Mouse (Mus musculus): Measurements from ENCODE around the gene Lsamp.

The Lsamp gene

DNA sequence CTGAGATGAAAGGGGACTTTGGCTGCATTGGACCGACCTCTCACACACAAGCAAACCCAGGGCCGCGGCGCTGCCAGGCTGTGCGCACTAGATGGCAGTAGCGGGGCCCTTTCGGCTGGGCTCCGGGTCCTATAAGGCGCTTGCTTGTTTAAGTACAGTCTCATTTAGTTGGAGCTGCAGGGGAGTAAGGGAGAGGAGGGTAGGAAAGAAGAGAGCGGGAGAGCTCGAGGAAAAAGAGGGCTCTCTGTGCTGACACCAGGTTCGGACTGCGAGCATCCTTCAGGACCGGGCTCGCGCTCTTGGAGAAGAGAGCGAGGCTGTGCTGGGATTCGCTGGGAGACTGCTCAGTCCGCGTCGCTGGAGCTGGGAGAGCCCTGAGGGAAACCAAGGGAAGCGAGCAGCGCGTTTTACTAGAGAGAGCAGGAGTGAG, at the start of gene Lsamp:
Gene Lsamp (plus strand): TSS at position 157 of the 430 bp plus-strand sequence.
- CTCF ChIA-PET, result no interaction called here

DNA sequence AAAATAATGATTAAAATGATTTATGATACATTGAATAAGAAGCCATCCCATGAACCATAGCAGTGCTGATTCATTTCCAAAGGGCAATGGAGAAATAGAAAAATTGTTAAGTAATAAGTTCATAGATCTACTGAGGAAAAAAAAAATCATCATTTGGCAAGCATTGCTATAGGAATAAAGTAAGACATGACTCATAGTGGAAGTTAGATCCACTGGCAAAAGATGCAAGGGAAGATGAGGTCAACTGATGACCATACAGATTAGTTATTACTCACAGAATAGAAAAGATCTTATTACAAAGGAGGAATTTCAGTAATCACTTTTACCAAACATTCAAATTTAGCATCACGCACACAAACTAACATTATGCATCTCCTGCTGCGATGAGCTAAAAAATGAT, 26.5 kb upstream of the Lsamp start:
- CTCF ChIA-PET, result no interaction called here

DNA sequence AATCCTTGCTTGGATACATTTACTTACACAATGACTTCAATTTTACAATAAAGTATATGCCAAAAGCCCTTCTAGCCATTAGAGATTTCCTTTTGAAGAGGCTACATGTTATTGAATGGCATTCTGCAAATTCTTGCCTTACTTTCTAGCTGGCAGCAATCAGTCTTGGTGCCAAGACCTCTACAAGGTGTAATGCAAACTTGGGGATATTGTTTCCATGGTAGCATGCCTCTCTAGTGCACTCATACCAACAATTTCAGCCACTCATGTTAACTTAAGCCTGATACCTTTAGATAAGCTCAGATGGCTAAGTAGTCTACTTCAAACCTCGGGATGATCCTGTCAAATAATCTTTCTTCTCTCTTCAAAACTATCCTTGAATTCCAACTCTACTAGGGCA, 11.4 kb upstream of the Lsamp start:
- CTCF ChIA-PET, result no interaction called here

DNA sequence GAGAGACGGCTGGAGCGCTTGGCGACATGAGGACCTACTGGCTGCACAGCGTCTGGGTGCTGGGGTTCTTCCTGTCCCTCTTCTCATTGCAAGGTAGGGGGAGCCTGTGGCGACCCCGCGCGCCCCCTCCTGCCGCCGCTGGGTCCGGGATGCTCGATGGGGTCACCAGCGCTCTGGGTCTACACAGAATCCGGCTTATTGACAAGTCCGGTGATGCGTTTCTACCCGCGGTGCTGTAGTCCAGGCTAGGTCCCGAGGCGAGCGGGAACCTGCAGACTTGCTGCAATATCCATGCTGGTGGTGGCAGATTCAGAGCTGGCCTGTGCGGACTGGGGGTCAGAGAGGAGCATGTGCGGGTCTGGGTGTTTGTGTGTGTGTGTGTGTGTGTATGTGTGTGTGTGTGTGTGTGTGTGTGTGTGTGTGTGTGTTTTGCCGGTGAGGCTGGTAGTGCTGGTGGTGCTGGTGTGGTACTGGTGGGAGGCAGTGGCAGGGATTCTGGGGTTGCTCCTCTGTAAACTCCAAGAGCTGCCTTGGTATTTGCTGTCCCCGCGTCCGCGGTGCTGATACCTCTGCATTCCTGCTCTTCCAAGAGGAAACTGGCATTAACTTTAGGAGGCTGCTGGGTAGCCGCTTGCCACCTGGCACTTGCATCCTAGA, 602 bp downstream of the Lsamp start:
- CTCF ChIA-PET, result no interaction called here

DNA sequence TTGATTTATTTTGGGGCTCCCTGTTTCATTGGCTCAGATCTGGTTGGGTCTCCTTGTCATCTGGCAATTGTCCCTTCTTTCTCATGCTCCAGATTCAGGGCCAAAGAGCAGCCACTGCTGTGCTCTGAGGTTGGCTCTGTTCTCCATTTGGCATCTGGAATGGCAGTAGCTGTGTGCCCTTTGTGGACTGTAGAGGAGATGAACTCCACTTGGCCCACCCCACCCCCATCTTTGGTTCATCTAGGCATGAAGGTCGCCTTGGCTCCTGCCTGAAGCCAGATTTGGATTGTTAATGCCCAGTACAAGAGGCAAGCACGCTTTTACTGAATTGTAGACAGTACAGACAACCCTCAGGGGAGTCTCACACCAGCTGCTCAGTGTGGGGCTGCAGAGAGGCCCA, 4.3 kb downstream of the Lsamp start:
- CTCF ChIA-PET, result no interaction called here

DNA sequence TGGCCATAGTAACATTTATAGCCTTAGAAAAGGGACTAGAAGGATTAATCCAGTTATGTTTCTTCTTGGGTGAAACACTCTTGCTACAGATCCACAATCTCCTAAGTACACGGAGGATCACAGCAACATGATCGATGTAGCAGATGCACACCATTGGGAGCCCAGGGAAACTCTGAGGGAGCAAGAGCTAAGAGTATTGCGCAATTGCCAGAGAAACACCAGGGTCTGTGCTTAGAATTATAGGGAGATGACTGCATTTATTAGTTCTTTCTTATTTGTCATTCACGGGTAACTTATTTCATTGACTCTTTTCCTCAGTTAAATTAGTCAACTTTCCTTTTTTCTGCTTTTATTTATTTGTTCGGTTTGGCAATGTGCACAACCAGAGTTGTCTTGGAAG, 10.7 kb downstream of the Lsamp start:
- CTCF ChIA-PET, result no interaction called here

DNA sequence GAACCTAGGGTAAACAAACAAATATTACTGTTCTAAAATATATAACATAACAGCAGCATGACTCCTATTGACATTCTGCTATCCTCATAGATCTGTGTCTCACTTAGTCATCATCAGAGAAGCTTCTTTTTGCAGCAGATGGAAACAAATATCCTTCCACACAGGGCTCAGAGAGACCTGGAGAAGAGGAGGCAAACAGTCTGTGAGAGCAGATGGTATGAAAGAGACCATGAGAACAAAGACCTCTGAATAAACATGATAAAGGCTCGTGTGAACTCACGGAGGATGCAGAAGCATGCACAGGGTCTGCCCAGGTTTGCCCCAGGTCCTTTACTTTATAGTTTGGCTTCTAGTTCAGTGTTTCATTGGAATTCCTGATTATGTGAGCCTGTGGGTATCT, 24.6 kb downstream of the Lsamp start:
- CTCF ChIA-PET, result interaction anchor here (0.7 kb wide), 1 partner anchor 460 kb away, joined by 3 read pairs; no protein-coding TSS in a partner anchor

DNA sequence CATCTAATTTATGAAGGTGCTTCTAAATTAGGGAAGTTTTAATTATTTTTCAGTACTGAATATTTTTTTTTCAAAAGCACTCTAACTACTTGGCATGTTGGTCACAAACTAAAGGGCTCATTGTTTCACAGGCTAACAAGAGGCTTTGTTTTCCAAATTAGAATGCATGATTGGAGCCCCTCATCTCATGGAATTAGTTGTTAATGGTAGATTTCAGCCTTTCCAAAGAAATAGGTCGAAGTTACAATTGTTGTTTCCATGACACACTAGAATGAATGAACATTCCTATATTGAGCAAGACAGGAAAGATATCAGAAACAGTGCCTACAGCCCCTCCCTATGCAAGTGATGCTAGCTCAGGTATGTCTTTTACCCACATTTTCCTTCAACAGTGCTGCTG, 26.9 kb downstream of the Lsamp start:
- CTCF ChIA-PET, result no interaction called here

DNA sequence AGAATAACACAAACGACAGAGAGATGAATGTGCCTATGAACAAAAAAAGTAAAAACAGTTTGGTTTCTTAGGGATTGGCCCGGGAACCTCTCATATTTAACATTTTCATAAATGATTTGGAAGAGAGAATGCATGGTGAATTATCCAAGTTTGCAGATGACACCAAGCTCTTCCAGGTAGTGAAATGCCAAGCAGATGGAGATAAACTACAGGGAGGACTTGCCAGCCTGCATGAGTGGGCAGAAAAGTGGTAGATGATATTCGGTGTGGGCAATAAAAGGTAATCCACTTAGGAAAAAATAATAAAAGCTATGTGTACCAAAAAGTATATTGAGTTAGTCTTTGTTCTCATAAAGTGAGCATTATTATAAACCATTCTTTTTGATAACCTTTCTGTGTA, 38.5 kb downstream of the Lsamp start:
- CTCF ChIA-PET, result no interaction called here

DNA sequence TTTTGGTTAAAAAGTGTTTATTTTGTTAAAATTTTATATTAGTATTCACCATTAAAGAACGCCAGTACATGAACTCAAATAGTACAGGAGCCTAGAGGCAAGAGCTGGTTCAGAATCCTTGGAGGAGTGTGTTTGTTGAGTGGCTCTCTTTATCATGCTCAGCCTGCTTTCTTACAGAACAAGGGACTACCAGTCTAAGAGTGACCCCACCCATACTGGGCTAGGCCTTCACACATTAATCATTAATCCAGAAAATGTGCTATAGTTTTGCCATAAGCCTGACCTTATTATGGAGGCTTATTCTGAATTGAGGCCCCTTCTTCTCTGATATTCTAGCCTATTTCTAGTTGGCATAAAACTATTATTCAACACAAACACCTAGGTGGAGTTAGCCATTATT, 52.6 kb downstream of the Lsamp start:
- CTCF ChIA-PET, result no interaction called here

DNA sequence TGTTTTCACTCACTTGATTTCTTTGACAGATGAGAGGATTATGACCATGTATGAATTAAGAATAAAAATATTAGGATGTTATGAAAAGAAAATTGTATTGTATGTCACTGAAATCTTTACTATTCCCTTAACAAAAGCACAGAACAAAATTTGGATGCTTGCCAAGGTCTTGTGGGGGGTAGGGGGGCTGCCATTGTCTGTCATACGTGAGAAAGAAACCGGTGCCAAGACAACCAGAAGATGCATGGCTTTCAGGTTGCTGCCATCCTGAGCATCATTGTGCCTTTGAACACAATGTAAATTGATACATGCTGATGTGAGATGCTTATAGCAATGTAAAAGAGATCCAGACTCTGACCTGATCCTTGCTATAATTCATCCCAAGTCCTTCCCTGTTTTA, 75.4 kb downstream of the Lsamp start:
- CTCF ChIA-PET, result no interaction called here

DNA sequence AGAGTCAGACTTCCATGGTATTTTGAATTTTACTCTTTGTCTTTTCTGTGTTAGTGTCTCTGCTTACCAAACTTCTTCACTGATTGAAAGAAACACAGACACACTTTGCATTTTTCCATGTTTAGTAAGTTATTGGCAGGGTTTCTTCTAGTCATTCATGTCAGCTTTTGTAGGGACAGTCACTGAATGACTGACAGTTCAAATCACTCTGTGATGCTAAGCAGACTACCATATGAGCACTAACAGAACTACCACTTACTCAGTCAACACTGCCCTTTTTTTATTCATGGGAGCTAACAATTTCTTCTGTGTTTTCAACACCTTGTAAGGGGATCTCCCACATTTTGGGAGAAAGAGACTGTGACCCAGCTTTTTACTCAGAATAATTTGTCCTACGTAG, 75.8 kb downstream of the Lsamp start:
- CTCF ChIA-PET, result no interaction called here

DNA sequence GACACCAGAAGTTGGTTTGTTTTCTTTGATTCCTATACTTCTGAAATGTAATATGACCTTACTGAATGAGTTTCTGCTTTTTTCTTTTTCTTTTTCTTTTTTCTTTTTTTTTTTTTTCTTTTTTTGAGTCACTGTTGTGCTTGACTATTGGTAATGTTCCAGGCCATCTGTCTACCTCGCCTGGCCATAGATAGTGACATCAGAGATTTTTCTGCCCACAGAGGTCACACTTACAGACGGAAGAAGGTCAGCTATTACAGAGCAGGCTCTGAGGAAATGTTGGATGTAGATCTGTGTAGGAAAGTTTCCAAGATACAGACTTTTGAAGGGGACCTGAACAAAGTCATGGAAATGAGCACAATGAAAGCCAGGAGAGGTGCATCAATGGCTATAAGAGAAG, 76.3 kb downstream of the Lsamp start:
- CTCF ChIA-PET, result no interaction called here

DNA sequence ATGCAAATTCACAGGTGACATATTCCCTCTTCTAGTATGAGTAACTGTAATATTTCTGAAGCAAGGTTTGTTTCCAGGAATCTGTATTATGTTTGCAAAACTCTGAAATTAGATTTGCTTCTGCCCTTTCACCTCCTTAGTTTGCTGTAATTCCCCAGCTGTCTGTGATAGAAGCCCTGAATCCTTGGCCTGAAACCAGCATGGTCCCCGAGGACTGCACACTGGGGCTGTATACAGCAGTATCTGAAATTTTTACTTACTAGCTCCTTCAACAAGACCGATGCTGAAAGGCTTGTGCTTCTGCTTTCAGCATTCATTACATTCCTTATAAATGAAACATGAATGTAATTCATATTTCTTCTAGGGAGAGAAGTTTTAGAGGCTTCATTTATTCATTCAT, 91.4 kb downstream of the Lsamp start:
- CTCF ChIA-PET, result no interaction called here

DNA sequence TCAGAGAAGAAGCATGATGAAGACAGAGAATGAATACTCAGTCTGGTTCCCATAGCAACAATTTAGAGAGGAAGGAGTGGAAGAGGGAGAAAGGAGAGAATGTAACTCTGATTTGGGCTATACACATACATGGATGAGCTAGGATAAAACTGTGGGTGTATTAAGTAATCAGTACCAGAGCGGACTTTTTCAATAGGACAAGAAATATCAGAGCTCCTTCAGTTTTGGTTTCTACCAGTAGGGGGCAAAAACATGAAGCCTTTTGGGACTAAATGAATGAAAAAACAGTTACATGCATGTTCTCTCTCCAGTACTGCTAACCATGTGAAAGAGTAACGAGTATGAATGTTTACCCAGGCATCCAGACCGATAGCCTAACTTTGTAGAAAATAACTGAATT, 96.1 kb downstream of the Lsamp start:
- CTCF ChIA-PET, result no interaction called here

DNA sequence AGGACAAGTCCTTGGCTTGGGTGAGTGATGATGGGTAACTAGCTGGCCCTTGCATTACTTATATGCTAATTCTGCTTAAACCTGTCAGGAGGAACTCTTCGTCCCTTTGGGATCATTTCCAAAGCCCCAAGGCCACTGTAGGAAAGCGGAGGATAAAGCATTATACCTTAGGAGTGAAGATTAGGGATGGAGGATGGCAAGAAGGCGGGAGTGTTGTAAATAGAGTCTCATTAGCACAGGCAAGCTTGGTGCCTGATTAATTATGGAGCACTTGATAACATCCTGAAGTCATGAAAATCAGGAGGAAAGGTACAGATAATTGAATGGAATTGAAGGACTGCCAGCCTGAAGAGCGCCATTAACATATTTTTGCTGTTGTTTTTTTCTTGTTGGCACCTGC, 120.2 kb downstream of the Lsamp start:
- CTCF ChIA-PET, result no interaction called here

DNA sequence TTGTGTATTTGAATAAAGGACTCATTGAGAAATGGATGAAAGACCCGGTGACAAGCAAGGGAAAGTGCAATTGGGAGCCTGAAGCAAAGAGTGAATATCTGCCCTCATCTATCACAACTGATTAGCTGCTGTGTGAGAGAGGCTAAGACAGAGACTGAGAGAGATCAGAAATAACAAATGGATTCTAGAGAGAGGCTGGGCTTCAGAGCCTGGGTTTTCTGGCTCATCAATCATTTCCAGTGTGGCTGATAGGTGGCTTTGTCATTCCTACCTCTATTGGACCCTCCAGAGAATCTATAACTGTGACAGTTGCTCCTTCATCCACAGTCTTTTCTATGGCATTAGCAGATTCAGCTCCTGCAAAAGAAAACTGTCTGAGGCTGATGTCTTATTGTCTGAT, 198.8 kb downstream of the Lsamp start:
- CTCF ChIA-PET, result no interaction called here

DNA sequence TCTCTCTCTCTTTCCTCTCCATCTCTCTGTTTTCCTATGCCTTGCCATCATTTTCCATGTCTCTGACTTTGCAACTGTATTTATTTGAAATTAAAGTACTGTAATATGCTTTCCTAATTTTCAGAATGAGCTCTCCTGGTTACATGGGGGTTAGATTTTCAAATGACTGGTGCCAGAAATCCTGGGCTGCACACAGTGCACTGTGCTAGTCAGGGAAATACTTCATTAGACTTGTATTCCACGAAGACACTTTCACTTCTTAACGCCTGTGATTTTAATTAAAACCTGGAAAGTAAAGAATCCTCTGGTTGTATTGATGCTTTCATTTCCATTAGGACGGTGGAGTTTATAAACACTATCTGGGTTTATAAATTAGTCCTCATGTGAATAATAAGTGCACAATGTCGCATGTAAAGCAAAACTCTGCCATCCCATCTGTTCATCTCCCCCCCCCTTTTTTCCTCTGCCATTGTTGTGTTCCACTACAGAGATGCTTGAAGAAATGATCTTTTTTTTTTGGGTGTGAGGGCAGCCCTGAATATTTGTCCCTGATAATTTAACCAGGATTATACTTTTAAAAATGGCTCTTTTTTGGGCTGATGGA, 203.9 kb downstream of the Lsamp start:
- CTCF ChIA-PET, result no interaction called here

DNA sequence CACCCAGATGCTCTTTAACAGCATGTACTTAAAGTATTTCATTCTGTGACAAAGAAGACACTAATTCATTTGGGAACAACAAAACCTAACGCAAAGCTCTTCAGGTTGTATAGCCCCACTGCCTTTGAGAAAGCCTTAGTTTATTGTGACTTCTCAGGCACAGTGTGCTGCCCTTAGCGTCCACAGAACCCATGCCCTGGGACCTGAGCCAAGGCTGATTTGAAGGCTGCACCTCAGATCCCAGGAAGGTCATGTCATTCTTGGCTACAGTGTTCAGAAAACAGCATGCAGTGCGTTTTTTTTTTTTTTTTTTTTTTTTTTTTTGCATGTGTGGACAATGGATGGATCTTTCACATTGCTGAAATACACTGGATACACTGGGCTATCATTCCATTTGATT, 210.2 kb downstream of the Lsamp start:
- CTCF ChIA-PET, result interaction anchor here (0.6 kb wide), 1 partner anchor 228 kb away, joined by 6 read pairs; no protein-coding TSS in a partner anchor

DNA sequence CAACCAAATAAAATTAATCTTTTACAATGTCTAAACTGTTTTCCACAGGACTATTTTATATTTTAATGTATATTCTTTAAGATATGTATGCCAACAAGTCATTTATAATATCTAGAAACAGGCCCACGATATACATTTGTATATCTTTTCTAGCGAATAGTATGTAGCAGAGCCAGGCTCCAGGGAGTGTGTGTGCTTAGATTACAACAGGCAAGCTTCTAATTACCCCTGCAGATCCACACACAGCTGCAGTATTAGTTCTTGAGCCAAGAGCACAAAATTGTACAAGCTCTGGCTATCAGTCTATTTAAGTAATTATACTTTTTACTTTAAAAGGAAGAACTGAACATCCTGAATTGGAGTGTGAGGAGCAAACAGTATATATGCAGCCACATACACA, 210.7 kb downstream of the Lsamp start:
- CTCF ChIA-PET, result no interaction called here

DNA sequence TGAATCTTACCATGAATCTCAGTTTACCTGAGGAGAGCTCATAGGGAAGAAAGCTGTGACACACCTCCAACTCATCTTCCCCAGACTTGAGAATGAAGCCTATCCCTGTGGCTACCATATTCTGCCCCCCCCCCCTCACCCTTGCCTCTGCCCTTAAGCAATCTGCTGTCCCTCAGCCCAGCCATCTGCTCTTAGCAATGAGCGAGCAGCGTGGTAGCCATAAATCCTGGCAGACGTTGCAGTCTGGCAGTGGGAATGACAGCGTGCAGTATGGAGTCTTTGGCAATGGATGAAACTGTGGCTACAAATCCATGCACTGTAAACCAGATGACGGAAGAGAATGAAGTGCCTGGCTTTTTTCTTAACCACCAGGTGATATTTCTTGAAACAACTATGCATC, 244.5 kb downstream of the Lsamp start:
- CTCF ChIA-PET, result no interaction called here

DNA sequence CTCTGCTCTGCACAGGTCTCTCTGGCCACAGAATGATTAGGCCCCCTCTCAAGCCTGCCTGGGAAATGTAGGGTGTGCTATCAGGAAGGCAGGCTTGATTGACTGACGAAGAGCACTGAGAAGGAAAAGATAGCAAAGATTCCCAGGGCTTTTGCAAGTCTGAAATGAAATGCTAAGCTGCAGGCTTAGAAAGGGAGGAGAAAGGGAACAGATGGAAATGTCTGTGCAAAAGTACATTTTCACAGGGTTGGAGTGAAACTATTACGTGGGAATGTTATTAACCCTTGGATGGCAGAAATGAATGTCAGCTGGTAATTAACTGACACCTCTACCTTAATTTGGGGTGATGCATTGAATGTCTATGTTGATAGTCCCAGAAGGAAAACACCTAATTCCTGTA, 248.9 kb downstream of the Lsamp start:
- CTCF ChIA-PET, result no interaction called here

DNA sequence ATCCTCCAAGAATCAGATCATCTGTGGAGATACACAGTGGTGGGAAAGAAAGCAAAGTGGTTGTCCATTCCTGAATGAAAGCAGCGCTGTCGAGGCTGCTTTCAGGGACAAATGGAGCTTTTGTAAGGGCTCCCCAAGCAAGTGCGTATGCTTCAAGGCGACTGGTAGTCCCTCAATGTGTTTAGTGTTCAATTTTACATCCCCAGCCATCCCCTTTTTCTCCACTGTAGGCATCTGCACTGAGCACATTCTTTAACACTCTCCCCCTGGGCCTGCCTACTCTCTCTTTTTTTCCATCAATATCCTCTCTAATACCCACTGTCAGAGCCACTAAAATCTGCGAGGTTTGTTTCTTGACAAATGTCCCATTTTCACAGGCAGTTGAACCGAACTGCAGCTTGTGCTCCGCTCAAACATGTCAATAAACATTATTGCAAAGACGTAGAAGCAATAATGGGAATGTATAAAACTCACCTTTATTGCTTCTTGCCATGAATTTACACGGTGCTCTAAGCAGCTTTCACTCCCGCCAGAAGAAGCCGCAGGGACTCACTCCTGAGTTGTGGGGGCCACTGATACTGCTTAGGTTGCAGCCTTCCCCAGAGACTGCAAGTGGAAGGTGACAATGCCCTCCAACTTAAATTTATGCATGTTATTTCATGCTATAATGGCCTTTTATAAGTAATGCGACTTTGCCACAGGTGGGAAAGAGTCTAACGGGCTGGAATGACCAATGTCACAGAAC, 250.2 kb downstream of the Lsamp start:
- CTCF ChIA-PET, result no interaction called here

DNA sequence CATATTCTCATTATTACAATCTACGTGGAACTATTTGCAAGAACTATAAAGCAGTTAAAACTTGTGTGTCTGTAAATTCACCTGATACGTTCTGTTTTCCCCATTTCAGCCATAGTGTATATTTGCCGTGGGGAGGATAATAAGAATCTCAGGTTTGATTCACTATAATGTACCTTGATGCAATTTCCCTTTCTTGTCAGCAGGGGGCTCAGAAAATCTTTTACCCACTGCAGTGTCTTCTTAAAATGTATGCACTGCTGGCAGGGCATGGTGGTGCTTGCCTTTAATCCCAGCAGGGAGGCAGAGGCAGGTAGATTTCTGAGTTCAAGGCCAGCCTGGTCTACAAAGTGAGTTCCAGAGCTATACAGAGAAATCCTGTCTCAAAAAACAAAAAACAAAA, 287.7 kb downstream of the Lsamp start:
- CTCF ChIA-PET, result no interaction called here

Data from spleen, embryonic (tissue).